Mouse (Mus musculus) lung, adult 2 months (tissue): ENCODE results near the gene Fndc5. TPM values are rescaled to one million over a fixed set of nuclear protein-coding genes. Genes with fewer than 3 reads are reported as not detected.

Experiments used
- DNase-seq: peaks from one replicate; pipeline ENCODE4 v3.0.0; 2022
- H3K4me1 ChIP-seq: fragments of 200-500 bp; 2 replicates; pipeline ENCODE4 v1.6.1; 2011; ENCODE audit warnings: low read length; ENCODE audit not compliant: control insufficient read depth, insufficient read depth
- H3K4me3 ChIP-seq: fragments of 200-500 bp; replicated peaks from 2 replicates; pipeline ENCODE3; 2011; ENCODE audit warnings: low read depth, mild to moderate bottlenecking, control low read depth, low read length; ENCODE audit errors: extremely low read depth
- CTCF ChIP-seq: fragments of 200-500 bp; IDR thresholded peaks from 2 replicates; pipeline ENCODE4 v1.5.1; 2011; ENCODE audit warnings: mild to moderate bottlenecking, low read length, control low read depth; ENCODE audit not compliant: insufficient read depth
- POLR2A ChIP-seq: fragments of 200-500 bp; IDR thresholded peaks from 2 replicates; pipeline ENCODE4 v1.6.1; 2011; ENCODE audit warnings: low read depth, mild to moderate bottlenecking, control low read depth, low read length, borderline replicate concordance; ENCODE audit errors: extremely low read depth
- WGBS: fragments of 180-500 bp; shearing (Covaris S2); methylation state at CpG from one replicate; pipeline ENCODE4 v1.1.7; 2018; 5-methylcytosine and 5-hydroxymethylcytosine counted together
- polyA plus RNA-seq: library from polyadenylated mRNA; depleted of rRNA; stranded (reverse); fragments of >200 nt; gene quantifications from 2 replicates; pipeline ENCODE4 v1.2.3, GENCODE M21; 2012

Gene Fndc5
- polyA plus RNA-seq, 1 experiment = 5.5 TPM

DNA sequence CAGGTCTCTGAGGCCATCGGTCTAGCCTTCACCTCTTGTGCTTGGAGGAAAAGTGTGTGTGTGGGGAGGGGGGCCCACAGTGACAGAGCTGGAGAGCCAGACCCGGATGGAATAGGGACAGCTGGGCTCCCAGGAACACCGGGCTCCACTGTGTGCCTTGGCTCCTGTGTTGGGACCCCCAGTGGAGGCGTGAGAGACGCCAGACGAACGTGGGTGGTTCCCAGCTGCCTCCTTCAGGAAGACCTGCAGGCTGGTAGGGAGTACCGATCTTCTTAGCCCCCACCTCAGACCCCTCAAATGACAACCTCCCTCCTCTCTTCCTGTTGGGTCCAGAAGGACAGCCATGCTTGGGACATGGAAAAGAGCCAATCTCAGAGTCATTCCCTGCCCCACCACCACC lies 14.1 kb upstream of the Fndc5 start:
- WGBS = 26% methylated on average over 8 of the region's 8 CpGs
- no peak for DNase-seq
- no peak for TF ChIP-seq POLR2A
- TF ChIP-seq CTCF = no peak
- Histone ChIP-seq H3K4me3 (no peak overlapping the region), H3K4me1 (no peaks in the 10 kb centered on the region)

DNA sequence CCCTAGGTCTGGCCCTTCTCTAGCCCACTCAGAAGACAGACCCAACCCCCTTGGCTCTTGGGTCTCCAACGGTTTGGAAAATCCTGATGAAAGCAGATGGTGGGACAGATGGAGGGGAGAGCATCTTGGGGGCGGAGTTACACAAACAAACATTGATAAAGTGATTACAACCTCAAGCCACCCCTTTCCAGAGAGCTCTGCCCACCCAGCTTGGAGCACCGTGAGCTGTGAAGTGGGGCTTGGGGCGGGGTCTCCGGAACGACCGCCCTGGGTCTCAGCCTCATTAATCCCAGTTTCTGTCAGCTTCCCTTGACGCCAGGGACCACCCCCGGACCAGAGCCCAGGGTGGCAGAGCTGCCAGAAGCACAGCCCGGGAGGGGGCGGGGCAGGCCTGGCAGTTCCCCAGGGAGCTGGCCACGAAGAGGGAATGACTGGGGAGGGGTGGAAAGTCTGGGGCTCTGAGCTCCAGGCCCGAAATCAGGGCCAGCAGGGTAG lies 12.1 kb upstream of the Fndc5 start:
- WGBS = 10% methylated on average over 13 of the region's 13 CpGs
- TF ChIP-seq POLR2A (no peak), CTCF (no peak)
- no peak overlapping the region for H3K4me3 ChIP-seq

DNA sequence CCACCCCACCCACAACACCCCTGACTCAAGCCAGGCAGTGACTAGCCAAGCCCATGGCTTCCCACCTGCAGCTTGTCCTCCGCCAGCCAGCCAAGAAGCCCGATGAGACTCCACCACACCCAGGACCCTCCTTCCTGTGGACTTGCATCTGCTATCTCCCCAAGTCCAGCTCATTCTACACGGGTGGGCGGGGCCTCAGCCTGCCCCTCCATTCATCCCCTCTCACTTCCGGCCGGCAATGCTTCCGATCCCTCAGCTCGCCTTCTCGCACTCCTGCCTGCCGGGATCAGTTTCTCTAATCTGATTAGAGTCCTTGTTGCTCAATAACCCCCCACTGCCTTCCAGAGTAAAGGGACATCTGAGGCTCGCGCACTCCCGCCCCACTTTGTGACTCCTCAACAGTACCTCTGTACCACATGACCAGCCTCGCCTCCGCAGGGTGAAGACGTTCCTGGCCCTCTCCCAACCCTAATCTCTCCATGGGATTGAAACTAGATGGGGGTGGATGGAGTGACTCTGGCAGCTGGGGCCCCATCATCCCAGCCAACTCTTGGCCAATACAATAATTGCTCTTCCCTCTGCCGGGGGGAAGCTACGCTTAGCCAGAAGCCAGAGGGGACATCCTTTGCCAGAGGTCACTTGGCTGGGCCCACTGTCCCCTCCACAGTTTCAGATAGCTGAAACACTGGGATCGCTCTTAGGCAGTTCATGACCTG lies 10.9 kb upstream of the Fndc5 start:
- Histone ChIP-seq H3K4me1 (0 out of 2 replicates have a peak, but pooled peaks cover 2% of the 10 kb centered on the region), H3K4me3 (no peak overlapping the region)
- 12% methylated on average over 19 of the region's 19 CpGs for WGBS
- no peak for DNase-seq
- TF ChIP-seq CTCF = no peak
- TF ChIP-seq POLR2A = no peak

More for the DNA sequence above, 12.1 kb upstream of the Fndc5 start:
- no peaks in the 10 kb centered on the region for H3K4me1 ChIP-seq
- no peak for DNase-seq

DNA sequence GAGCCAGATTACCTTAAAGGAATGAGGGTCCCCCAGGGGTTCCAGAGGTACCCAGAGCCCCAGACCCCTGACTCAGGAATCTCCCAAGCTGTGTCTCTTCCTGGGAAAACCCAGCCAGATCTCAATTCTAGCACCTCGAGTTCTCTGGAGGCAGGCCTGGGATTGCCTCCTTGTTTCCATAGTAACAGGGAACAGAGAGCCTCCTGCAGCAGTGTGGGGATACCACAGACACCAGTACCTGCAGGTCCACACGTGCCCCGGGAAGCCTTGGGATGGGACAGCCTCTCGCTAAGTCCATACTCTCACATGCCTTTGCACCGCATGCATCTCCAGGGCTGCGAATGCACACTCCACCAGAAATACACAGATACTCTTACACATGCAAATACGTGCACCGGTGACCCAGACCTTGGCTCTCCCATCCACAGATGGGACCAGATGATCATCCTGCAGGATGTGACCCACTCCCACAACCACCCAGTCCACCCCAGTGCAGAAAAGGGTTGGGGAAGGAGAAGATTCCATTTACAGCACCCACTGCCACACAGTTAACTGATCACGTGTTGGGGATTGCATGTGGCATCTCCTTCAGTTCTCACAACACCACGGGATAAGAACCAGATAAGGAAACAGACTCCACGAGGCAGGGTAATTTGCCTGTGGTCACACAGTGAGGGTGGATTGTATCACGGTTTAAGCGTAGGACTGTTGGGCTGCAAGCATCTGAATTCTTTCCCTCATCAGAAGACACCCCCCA lies 8.0 kb upstream of the Fndc5 start:
- H3K4me1 ChIP-seq = 0 out of 2 replicates have a peak, but pooled peaks cover 2% of the 10 kb centered on the region
- TF ChIP-seq POLR2A = no peak
- TF ChIP-seq CTCF = no peak
- 53% methylated on average over 13 of the region's 13 CpGs for WGBS
- H3K4me3 ChIP-seq = no peak overlapping the region
- DNase-seq = no peak

DNA sequence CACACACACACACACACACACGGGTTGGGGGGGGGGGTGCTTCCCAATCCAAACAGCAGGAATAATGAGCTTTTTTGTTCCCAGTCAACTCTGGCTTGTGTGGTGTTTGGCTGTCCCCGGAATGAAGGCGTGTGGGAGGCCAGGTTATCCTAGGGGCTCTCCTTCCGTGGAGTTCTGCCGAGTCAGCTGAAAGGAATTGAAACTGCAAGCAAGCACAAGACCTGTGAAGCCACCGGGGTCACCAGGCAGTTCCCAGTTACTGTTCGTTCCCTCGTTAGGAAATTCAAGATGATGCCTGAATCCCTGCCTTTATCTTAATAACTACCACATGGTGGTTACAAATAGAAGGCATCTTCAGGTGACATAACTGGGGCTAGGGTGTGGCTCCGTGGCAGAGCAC lies 7.4 kb upstream of the Fndc5 start:
- Histone ChIP-seq H3K4me1 (0 out of 2 replicates have a peak, but pooled peaks cover 2% of the 10 kb centered on the region), H3K4me3 (no peak overlapping the region)
- DNase-seq = no peak
- WGBS = 34% methylated on average over 9 of the region's 9 CpGs
- TF ChIP-seq POLR2A (no peak), CTCF (no peak)

DNA sequence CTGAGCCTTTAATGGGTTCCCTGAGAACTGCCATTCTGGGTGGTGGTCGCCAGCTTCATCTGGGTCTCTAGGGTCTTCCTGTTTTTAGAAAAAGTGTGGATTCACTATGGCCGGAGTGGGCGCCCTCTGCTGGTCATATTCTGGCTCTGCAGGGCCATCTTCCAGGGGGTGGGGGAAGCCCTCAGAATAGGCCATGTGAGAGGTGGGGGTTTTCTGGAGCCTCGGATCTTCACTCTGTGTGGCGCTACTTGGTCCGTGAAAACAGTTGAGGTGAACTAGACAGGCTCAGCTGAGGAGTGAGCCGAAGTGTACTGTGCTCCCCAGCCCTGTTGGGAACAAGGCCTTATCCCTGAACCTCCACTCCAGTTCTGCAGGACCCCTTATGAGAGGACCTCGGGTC lies 6.7 kb upstream of the Fndc5 start:
- no peak overlapping the region for H3K4me3 ChIP-seq
- H3K4me1 ChIP-seq = 0 out of 2 replicates have a peak, but pooled peaks cover 2% of the 10 kb centered on the region
- WGBS = 6% methylated on average over 8 of the region's 8 CpGs
- TF ChIP-seq CTCF = peak; percentile 56
- no peak for TF ChIP-seq POLR2A
- DNase-seq = peak; percentile 45

DNA sequence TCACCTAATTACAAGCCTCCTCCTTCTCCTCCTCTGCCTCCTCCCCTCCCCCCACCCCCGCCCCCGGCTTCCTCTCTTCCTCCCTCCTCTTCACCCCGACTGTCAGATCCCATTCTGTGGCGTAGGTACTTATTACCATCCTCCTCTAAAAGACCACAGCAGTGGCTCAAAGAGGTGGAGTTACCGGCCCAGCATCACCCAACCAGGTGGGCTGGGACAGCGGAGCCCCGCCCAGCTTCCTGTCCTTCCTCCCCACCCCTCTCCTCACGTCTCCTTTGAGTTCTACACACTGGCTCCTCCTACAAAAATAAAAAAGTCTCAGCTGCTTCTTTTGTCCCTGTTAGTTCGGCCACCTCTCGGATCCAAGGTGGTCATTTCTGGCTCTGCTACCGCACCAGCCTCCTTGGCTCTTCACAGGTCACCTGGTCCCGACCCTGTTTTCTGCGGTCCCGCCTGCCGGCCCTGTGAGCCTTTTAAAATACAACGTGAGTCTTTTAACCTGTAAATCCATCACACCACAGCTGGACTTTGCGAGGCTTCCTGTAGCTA lies 6.0 kb upstream of the Fndc5 start:
- Histone ChIP-seq H3K4me1 (0 out of 2 replicates have a peak, but pooled peaks cover 2% of the 10 kb centered on the region), H3K4me3 (no peak overlapping the region)
- TF ChIP-seq POLR2A (no peak), CTCF (no peak)
- DNase-seq = no peak
- 9% methylated on average over 17 of the region's 17 CpGs for WGBS

DNA sequence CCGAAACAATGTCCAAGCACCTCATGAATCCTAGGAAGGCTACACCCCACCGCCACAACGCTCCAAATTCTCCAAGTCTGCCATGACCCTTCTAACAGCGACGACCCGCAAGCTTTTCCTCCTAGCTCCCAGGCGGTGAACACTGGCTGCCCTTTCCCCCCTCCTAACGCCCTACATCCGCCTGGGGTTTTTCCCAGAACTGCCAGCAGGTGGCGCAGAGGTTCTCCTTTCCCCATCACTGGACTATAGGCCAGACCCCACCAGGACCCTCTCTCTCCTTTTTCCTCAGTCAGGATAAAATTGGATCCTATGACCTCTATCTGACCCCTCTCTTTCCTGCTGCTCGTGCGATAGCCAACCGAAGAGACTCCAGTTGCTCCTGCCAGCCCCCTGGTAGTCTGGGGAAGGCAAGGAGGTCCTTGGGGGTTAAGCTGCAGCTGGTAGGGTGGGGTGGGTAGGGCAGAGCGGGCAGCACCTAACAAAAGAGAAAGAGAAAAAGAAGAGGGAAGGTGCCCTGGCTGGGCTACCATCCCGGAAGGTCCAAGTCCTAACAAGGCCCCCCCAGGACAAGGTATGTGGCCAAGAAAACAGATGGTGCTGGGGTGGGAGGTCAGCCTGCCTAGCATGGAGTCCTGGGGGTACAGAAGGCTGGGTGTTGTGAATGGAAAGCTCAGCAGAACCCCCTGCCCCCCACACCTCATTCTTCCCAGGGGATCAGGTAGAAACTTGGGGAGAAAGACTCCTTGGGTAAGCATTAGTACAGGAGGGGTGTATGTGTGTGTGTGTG lies 1.8 kb upstream of the Fndc5 start:
- 6% methylated on average over 15 of the region's 15 CpGs for WGBS
- no peak overlapping the region for H3K4me3 ChIP-seq
- peak; percentile 80 for TF ChIP-seq CTCF
- no peak for TF ChIP-seq POLR2A
- H3K4me1 ChIP-seq = peaks cover 2% of the 10 kb centered on the region; the same call in 1 of the 2 replicates
- DNase-seq = peak; percentile 77

DNA sequence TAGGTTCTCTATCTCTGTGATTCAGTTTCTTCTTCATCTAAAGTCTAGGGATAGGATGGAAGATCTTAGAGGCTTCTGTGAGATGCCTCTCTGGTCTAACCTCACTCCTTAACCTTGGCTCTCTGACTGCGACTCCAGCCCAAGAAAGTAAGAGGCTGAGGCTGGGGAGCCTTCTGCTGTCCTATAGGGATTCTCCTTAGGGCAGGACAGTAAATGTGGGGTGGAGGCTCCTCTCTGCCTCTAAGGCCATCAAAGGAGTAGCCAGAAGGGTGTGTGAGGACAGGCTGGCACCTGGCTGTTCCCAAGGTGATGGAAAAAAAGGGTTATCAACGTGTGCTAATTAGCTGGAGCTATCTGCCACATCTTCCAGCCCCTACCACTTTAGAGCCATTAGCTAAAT lies 1.2 kb upstream of the Fndc5 start:
- no peak for DNase-seq
- no peak overlapping the region for H3K4me3 ChIP-seq
- no peaks in the 10 kb centered on the region; the same call in 1 of the 2 replicates for H3K4me1 ChIP-seq
- 64% methylated on average over 2 of the region's 2 CpGs for WGBS
- TF ChIP-seq CTCF (no peak), POLR2A (no peak)
